Mouse (Mus musculus): ENCODE measurements at regions not wholly inside any gene's neighbourhood (a gene's known extent, or its start where the extent isn't known, plus 50 kb on each side); places are given as distances from the start of the nearest gene placed in this dataset.

- no peak for ATAC-seq (ENCODE audit: low FRiP score)
- 82% methylated on average over 8 of the region's 8 CpGs for WGBS
These were observed 164.5 kb downstream of the Cyp26b1 start for GRCm38 (mm10) chr6:84429247-84429646.

DNA sequence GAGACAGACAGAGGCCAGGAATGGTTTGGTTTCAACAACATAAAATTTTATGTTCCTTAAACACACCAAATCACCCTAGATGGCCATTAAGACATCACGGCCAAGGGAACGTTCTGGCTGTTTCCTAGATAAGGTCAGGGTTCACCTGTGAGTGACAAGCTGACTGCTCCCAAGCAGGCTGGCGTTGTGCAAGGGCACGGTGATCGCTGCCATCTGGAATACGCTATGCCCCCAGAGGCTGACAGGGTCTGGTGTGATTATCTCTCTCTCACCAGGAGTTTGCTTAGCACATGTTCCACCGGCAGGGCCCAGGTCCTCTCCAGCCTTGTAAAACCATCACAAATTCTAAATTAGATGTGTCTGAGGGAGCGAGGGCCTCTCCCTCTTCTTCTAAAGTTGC lies 167.0 kb downstream of the Cyp26b1 start:
- Histone ChIP-seq H3K36me3 (ENCODE audit: control insufficient read depth, insufficient read depth, low read length) (no peaks in the 10 kb centered on the region), H3K4me3 (ENCODE audit: low read depth, low read length) (no peak overlapping the region), H3K27me3 (ENCODE audit: control insufficient read depth, insufficient read depth, low read length) (no peaks in the 10 kb centered on the region), H3K9ac (ENCODE audit: low read length) (no peak overlapping the region), H3K4me2 (no peak overlapping the region), H3K9me3 (ENCODE audit: control insufficient read depth, low read length) (no peaks in the 10 kb centered on the region), H3K4me1 (ENCODE audit: control insufficient read depth, insufficient read depth, low read length) (no peaks in the 10 kb centered on the region; the same call in 1 of the 2 replicates), H3K27ac (ENCODE audit: low read depth, low read length) (no peak overlapping the region)
- DNase-seq (ENCODE audit: low spot score, missing footprints) = no peak
- 80% methylated on average over 8 of the region's 8 CpGs for WGBS
- ATAC-seq (ENCODE audit: low FRiP score) = no peak

More at GRCm38 (mm10) chr6:84429247-84429646, 164.5 kb downstream of the Cyp26b1 start:
- H3K27me3 ChIP-seq (ENCODE audit: control insufficient read depth, insufficient read depth, low read length) = no peaks in the 10 kb centered on the region
- no peaks in the 10 kb centered on the region for H3K4me1 ChIP-seq (ENCODE audit: control insufficient read depth, insufficient read depth, low read length)
- H3K9ac ChIP-seq (ENCODE audit: low read length) = no peak overlapping the region
- H3K9me3 ChIP-seq (ENCODE audit: control insufficient read depth, low read length) = no peaks in the 10 kb centered on the region
- no peak overlapping the region for H3K4me2 ChIP-seq
- H3K36me3 ChIP-seq (ENCODE audit: control insufficient read depth, insufficient read depth, low read length) = no peaks in the 10 kb centered on the region
- no peak for DNase-seq (ENCODE audit: low spot score, missing footprints)
- no peak overlapping the region for H3K27ac ChIP-seq (ENCODE audit: low read depth, low read length)
- H3K4me3 ChIP-seq (ENCODE audit: low read depth, low read length) = no peak overlapping the region

DNA sequence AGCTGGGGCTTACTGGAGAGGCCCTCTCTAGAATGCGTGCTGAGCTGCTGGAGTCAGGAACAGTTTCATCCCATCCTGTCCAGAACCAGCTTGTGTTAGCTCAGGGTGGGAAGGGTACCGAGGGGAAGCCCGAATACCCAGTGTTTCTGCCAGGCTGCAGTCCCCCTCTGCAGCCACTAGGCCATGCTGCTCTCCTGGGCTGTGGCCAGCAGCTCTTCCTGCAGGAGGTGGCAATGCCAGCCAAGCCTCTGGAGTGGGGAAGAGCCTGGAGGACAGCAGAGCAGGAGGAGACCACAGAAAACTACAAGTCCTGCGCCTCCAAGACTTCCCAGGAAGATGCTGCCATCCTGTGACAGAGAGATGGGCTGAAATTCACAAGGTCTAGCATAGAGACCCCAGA lies 167.9 kb downstream of the Cyp26b1 start:
- ATAC-seq (ENCODE audit: low FRiP score) = no peak
- DNase-seq (ENCODE audit: low spot score, missing footprints) = peak; percentile 89
- no peak overlapping the region for H3K27ac ChIP-seq (ENCODE audit: low read depth, low read length)
- H3K4me1 ChIP-seq (ENCODE audit: control insufficient read depth, insufficient read depth, low read length) = no peaks in the 10 kb centered on the region; the same call in 1 of the 2 replicates
- WGBS = 47% methylated on average over 4 of the region's 4 CpGs
- no peak overlapping the region for H3K9ac ChIP-seq (ENCODE audit: low read length)
- H3K9me3 ChIP-seq (ENCODE audit: control insufficient read depth, low read length) = no peaks in the 10 kb centered on the region
- no peaks in the 10 kb centered on the region for H3K36me3 ChIP-seq (ENCODE audit: control insufficient read depth, insufficient read depth, low read length)
- no peak overlapping the region for H3K4me3 ChIP-seq (ENCODE audit: low read depth, low read length)
- H3K27me3 ChIP-seq (ENCODE audit: control insufficient read depth, insufficient read depth, low read length) = no peaks in the 10 kb centered on the region
- no peak overlapping the region for H3K4me2 ChIP-seq

GRCm38 (mm10) chr6:84422946-84423345 lies 170.8 kb downstream of the Cyp26b1 start:
- H3K9me3 ChIP-seq (ENCODE audit: control insufficient read depth, low read length) = no peaks in the 10 kb centered on the region
- H3K27ac ChIP-seq (ENCODE audit: low read depth, low read length) = no peak overlapping the region
- 73% methylated on average over 3 of the region's 3 CpGs for WGBS
- H3K4me1 ChIP-seq (ENCODE audit: control insufficient read depth, insufficient read depth, low read length) = no peaks in the 10 kb centered on the region; the same call in 1 of the 2 replicates
- ATAC-seq (ENCODE audit: low FRiP score) (no peak), DNase-seq (ENCODE audit: low spot score, missing footprints) (no peak)
- no peak overlapping the region for H3K4me2 ChIP-seq
- H3K36me3 ChIP-seq (ENCODE audit: control insufficient read depth, insufficient read depth, low read length) = no peaks in the 10 kb centered on the region
- no peak overlapping the region for H3K4me3 ChIP-seq (ENCODE audit: low read depth, low read length)
- no peaks in the 10 kb centered on the region for H3K27me3 ChIP-seq (ENCODE audit: control insufficient read depth, insufficient read depth, low read length)
- H3K9ac ChIP-seq (ENCODE audit: low read length) = no peak overlapping the region

DNA sequence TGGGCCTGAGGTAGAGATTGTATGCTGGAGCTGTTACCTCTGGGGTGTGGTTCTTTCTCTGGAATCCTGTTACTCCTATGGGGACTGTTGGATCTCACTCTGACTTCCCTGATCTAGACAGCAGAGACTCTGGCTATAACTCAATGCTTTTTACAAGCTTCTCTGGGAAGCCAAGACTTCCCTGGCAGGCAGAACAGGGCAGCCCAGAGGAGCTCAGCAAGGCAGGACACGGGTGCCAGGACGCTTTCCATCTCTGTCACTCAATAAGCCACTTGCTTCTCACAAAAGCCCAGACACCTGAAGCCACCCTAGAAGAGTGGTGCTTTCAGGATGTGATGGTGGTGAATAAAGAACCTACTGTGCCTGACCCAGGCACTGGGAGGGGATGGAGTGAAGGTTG lies 174.0 kb downstream of the Cyp26b1 start:
- H3K4me1 ChIP-seq (ENCODE audit: control insufficient read depth, insufficient read depth, low read length) = no peaks in the 10 kb centered on the region; the same call in 1 of the 2 replicates
- no peaks in the 10 kb centered on the region for H3K27me3 ChIP-seq (ENCODE audit: control insufficient read depth, insufficient read depth, low read length)
- no peaks in the 10 kb centered on the region for H3K36me3 ChIP-seq (ENCODE audit: control insufficient read depth, insufficient read depth, low read length)
- H3K9me3 ChIP-seq (ENCODE audit: control insufficient read depth, low read length) = no peaks in the 10 kb centered on the region
- no peak for ATAC-seq (ENCODE audit: low FRiP score)
- no peak overlapping the region for H3K9ac ChIP-seq (ENCODE audit: low read length)
- DNase-seq (ENCODE audit: low spot score, missing footprints) = no peak
- no peak overlapping the region for H3K4me3 ChIP-seq (ENCODE audit: low read depth, low read length)
- H3K4me2 ChIP-seq = no peak overlapping the region
- 76% methylated on average over 2 of the region's 2 CpGs for WGBS
- no peak overlapping the region for H3K27ac ChIP-seq (ENCODE audit: low read depth, low read length)

- ATAC-seq (ENCODE audit: low FRiP score) (no peak), DNase-seq (ENCODE audit: low spot score, missing footprints) (no peak)
- H3K4me1 ChIP-seq (ENCODE audit: control insufficient read depth, insufficient read depth, low read length) = no peaks in the 10 kb centered on the region; the same call in 1 of the 2 replicates
- H3K27me3 ChIP-seq (ENCODE audit: control insufficient read depth, insufficient read depth, low read length) = no peaks in the 10 kb centered on the region
- 65% methylated on average over 2 of the region's 2 CpGs for WGBS
- H3K4me2 ChIP-seq = no peak overlapping the region
- no peaks in the 10 kb centered on the region for H3K9me3 ChIP-seq (ENCODE audit: control insufficient read depth, low read length)
- no peak overlapping the region for H3K4me3 ChIP-seq (ENCODE audit: low read depth, low read length)
- H3K36me3 ChIP-seq (ENCODE audit: control insufficient read depth, insufficient read depth, low read length) = no peaks in the 10 kb centered on the region
- H3K9ac ChIP-seq (ENCODE audit: low read length) = no peak overlapping the region
- H3K27ac ChIP-seq (ENCODE audit: low read depth, low read length) = no peak overlapping the region
These were observed 174.4 kb downstream of the Cyp26b1 start for GRCm38 (mm10) chr6:84419281-84419680.

DNA sequence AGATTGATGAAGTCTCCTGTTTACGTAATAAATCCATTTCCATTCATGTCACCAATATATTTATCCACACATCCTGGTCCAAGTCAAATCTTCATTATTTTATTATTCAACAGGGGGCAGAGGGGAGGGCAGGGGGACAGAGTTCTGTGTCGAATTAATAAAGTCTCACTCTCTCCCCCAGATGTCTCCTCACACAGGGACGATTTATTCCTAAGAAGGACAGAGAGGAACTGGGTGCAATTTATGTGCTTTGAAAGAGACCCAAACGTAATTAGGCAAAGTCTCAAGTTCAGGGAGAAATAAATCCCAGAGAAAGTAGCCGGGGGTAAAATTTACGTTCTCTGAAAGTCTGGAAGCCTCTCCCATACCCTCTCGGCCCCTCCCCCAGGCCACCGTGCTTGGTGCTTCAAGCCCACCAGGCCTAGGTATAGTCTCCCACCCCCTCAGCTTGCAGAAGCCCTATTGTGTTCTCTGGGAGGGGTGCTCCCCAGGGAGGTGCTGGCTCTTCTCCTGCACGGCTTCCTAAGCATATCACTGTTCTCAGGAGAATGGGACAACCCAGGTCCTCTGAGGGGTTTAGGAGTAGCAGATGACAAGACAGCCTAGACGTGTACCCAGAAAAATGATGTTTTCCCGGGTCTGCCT lies 176.6 kb downstream of the Cyp26b1 start:
- WGBS = 72% methylated on average over 11 of the region's 11 CpGs
- no peak for DNase-seq (ENCODE audit: low spot score, missing footprints)

DNA sequence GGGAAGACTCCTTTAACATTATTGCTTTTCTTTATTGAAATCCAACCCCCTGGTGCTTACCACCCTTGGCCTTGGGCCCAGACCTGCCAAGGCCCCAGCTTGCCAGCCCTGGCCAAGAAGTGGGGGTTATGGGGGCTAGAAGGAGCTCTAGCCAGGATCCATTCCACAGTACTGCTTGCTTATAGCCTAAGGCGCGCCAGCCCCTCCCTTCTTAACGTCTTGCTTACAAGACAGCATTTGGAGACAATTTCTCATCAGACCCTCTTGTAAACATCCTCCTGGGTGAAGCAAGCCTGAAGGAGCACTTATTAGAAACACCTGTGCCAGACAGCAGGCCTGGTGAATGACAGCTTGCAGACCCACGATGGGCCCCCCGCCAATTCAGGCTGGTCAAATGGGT lies 179.3 kb downstream of the Cyp26b1 start:
- 69% methylated on average over 5 of the region's 5 CpGs for WGBS
- H3K4me3 ChIP-seq (ENCODE audit: low read depth, low read length) = no peak overlapping the region
- H3K27me3 ChIP-seq (ENCODE audit: control insufficient read depth, insufficient read depth, low read length) = no peaks in the 10 kb centered on the region
- H3K27ac ChIP-seq (ENCODE audit: low read depth, low read length) = no peak overlapping the region
- no peak for DNase-seq (ENCODE audit: low spot score, missing footprints)
- no peaks in the 10 kb centered on the region for H3K9me3 ChIP-seq (ENCODE audit: control insufficient read depth, low read length)
- H3K36me3 ChIP-seq (ENCODE audit: control insufficient read depth, insufficient read depth, low read length) = no peaks in the 10 kb centered on the region
- no peak overlapping the region for H3K4me2 ChIP-seq
- H3K9ac ChIP-seq (ENCODE audit: low read length) = no peak overlapping the region
- ATAC-seq (ENCODE audit: low FRiP score) = no peak
- no peaks in the 10 kb centered on the region for H3K4me1 ChIP-seq (ENCODE audit: control insufficient read depth, insufficient read depth, low read length)

More for the DNA sequence above, 176.6 kb downstream of the Cyp26b1 start:
- no peak overlapping the region for H3K9ac ChIP-seq (ENCODE audit: low read length)
- no peaks in the 10 kb centered on the region for H3K36me3 ChIP-seq (ENCODE audit: control insufficient read depth, insufficient read depth, low read length)
- no peak overlapping the region for H3K27ac ChIP-seq (ENCODE audit: low read depth, low read length)
- H3K9me3 ChIP-seq (ENCODE audit: control insufficient read depth, low read length) = no peaks in the 10 kb centered on the region
- no peak overlapping the region for H3K4me2 ChIP-seq
- no peak overlapping the region for H3K4me3 ChIP-seq (ENCODE audit: low read depth, low read length)
- no peak for ATAC-seq (ENCODE audit: low FRiP score)
- no peaks in the 10 kb centered on the region for H3K4me1 ChIP-seq (ENCODE audit: control insufficient read depth, insufficient read depth, low read length)
- H3K27me3 ChIP-seq (ENCODE audit: control insufficient read depth, insufficient read depth, low read length) = no peaks in the 10 kb centered on the region

DNA sequence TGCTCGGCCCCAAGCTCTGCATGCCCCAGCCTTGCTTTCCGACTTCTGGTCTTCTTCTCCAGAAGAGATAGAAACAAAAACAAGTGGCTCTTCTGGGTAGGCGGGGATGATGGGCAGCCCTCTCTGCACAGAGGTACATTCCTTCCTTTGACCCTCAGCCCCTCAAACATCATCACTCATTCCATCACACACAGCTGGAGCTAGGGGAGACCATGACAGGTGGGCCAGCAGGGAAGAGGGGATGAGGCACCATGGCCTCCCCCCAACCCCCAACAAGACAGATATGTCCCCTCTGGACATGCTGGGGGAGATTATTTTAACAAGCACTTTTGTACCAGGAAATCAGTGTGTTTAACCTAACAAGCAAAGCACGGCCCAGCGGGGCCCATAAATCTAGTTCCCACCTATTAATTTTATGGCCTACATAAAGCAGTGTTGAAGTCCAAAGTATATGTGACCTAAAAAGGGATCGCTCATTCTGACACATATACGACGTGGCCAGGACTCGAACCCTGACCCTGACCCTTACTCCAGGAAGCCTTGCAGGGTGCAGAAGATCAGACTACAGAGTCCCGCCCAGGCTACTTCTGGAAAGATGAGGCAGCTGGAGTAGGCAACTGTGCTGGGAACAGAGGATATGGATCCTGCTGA lies 183.7 kb downstream of the Cyp26b1 start:
- no peak overlapping the region for H3K4me3 ChIP-seq (ENCODE audit: low read depth, low read length)
- 89% methylated on average over 10 of the region's 10 CpGs for WGBS
- H3K9ac ChIP-seq (ENCODE audit: low read length) = no peak overlapping the region
- no peaks in the 10 kb centered on the region for H3K4me1 ChIP-seq (ENCODE audit: control insufficient read depth, insufficient read depth, low read length)
- no peaks in the 10 kb centered on the region for H3K9me3 ChIP-seq (ENCODE audit: control insufficient read depth, low read length)
- DNase-seq (ENCODE audit: low spot score, missing footprints) = no peak
- no peak overlapping the region for H3K4me2 ChIP-seq
- no peak for ATAC-seq (ENCODE audit: low FRiP score)
- H3K27me3 ChIP-seq (ENCODE audit: control insufficient read depth, insufficient read depth, low read length) = no peaks in the 10 kb centered on the region
- H3K27ac ChIP-seq (ENCODE audit: low read depth, low read length) = no peak overlapping the region
- no peaks in the 10 kb centered on the region for H3K36me3 ChIP-seq (ENCODE audit: control insufficient read depth, insufficient read depth, low read length)

All from midbrain, embryonic 11.5 days (tissue).